Mouse (Mus musculus): ENCODE results near the gene Ddx31.

Gene Ddx31

DNA sequence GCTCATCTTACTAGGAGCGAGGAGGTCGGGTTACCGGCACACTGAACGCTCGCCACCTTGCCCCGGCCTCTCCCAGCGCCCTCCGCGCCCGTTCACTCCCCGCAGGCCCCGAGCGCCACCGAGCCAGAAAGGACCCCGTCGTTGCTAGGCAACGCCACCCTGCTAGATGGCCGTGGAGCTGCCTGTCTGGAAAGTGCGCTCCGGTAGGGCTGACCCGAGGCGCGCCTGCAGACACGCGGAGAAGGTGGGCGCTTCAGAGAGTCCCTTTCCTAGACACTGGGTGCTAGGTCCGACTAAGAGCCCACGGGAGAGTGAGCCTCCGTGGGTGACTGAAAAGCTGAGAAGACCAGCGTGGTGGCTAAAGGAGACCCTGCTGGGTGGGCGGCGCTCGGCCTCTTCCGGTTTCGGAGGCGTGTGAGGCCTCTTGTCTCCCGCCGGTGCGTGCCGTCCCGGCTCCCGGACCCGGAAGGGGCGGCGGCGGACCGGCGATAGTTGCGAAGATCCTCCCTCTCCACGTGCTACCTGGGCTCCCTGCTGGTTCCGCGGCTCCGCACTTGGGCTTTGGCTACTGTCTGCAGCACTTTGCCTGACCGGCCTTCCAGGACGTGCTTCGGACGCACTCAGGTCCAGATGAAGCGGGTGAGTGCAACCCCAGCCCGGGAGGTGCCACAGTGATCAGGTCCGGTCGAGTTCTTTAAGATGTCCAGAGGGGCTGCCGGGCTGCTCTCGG lies at the start of gene Ddx31, which contains the start of gene Gtf3c4:
TSS of gene Ddx31 (plus strand) at position 185 of the 730 bp plus-strand sequence.
TSS of gene Gtf3c4 (minus strand) at position 139 of the 730 bp plus-strand sequence.
- DNase-seq (ENCODE audit: low read depth, low spot score), result peak; percentile 98

GRCm38 (mm10) chr2:28792931-28793610 lies 47.1 kb upstream of the Ddx31 start:
- DNase-seq (ENCODE audit: low read depth, low spot score), result peak; percentile 13

GRCm38 (mm10) chr2:28794623-28795022 lies 45.6 kb upstream of the Ddx31 start:
- peak; percentile 7 for DNase-seq (ENCODE audit: low read depth, low spot score)

GRCm38 (mm10) chr2:28796298-28796697 lies 43.9 kb upstream of the Ddx31 start:
- peak; percentile 13 for DNase-seq (ENCODE audit: low read depth, low spot score)

DNA sequence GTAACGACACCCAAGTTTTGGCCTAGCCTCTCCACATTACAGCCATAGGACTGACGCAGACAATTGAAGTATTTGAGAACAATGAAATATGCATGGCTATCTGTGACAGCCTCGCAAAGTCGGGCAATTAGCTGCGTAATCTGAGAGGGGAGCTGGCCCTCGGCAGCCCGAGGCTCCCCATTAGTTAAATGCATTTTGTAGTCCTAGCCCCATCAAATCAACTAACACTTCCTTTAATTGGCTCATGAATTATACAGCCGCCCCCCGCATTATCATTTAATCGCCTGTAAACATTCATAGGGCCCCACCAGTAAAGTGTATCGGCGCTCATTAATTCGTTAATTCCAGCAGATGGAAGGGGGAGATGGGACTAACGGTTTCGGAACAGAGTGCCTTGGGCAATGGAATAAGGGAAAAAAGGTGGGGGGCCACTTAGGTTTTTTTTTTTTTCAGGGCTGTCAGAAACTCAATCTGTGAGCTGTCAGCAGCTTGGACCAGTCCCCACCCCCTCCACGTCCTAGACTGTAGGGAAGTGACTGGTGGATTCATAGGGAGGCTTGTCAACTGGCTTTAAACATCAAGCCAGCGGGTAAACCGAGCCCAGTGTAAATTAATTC lies 42.6 kb upstream of the Ddx31 start:
- DNase-seq (ENCODE audit: low read depth, low spot score), result no peak

- no peak for DNase-seq (ENCODE audit: low read depth, low spot score)
Observed at GRCm38 (mm10) chr2:28798390-28798789, 41.8 kb upstream of the Ddx31 start.

DNA sequence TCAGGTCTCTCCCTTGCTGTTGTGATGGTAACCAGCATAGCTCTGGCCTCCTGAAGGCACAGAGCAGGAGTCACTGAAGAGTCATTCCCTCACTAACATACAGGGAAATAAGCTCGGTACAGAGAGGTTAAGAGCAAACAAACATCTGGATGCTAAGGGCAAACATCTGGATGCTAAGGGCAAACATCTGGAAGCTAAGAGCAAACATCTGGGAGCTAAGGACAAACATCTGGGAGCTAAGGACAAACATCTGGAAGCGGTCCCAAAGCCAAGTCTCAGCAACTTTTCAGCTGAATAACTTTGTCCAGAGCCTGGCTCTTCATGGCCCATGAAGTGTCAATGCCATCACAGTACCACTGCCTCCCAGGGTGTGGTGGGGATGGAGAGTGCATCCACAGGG lies 40.6 kb upstream of the Ddx31 start:
- DNase-seq (ENCODE audit: low read depth, low spot score), result no peak

GRCm38 (mm10) chr2:28803406-28803805 lies 36.8 kb upstream of the Ddx31 start:
- DNase-seq (ENCODE audit: low read depth, low spot score), result no peak

DNA sequence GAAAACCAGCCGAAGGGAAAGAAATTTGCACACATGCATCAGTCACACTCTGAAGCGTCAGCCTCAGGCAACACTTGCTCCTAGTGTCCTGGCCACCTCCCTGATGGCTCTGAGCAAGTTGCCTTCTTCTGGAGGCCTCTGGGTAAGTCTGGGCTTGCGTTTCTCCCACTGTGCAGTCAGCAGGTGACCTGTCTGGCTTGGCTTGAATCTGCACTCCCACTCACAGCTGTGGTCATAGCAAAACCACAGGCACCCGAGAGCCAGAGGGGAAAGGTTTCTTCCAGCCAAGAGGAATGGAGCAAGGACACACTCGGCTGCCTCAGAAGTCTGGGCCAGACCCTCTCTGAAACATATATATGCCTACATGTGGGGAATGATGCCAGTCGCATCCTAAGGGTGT lies 31.4 kb upstream of the Ddx31 start:
- DNase-seq (ENCODE audit: low read depth, low spot score), result no peak

DNA sequence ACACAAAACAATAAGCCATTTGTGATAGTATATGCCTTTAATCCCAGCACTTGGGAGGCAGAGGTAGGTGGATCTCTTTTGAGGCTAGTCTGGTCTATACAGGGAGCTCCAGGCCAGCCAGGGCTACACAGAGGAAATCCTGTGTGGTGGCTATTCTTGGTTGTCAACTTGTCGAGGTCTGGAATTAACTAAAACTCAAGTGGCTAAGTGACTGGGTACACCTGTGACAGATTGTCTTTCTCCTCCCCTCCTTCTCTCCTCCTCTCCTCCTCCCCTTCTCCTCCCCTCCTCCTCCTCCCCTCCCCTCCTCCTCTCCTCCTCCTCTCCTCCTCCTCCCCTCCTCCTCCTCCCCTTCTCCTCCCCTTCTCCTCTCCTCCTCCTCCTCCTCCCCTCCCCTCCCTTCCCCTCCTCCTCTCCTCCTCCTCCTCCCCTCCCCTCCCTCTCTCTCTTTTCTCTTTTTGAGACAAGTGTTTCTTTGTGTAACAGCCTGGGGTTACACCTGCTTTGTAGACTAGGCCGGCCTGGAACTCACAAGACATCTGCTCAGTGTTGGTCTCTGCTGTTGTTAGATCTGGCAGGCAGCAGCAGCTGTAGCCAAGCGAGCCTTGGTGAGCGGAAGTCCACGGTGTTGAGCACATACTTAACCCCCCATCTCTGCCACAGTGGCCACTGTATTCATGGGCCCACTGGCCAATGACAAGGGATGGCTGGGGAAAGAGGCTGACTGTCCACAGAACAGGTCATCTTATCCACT lies 29.8 kb upstream of the Ddx31 start:
- DNase-seq (ENCODE audit: low read depth, low spot score), result no peak

DNA sequence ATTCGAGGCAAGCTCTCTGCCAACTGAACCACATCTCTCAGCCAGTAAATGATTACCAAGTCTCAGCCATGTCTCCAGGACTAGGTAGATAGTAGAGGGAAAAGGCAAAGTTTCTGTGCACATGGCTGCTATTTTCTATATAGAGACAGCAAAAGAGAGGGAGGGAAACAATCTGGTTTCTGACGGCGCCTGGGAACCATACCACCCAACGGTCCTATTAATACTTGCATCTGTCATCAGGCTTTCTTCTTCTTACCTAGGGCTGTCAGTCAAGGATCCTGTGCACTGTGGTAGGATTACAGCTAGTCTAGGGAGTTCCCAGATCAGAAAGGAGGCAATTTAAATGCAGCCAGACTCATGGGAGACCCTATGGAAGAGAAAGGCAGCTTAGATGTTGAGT lies 21.3 kb upstream of the Ddx31 start:
- no peak for DNase-seq (ENCODE audit: low read depth, low spot score)

- no peak for DNase-seq (ENCODE audit: low read depth, low spot score)
Observed at GRCm38 (mm10) chr2:28829265-28829664, 10.9 kb upstream of the Ddx31 start.

DNA sequence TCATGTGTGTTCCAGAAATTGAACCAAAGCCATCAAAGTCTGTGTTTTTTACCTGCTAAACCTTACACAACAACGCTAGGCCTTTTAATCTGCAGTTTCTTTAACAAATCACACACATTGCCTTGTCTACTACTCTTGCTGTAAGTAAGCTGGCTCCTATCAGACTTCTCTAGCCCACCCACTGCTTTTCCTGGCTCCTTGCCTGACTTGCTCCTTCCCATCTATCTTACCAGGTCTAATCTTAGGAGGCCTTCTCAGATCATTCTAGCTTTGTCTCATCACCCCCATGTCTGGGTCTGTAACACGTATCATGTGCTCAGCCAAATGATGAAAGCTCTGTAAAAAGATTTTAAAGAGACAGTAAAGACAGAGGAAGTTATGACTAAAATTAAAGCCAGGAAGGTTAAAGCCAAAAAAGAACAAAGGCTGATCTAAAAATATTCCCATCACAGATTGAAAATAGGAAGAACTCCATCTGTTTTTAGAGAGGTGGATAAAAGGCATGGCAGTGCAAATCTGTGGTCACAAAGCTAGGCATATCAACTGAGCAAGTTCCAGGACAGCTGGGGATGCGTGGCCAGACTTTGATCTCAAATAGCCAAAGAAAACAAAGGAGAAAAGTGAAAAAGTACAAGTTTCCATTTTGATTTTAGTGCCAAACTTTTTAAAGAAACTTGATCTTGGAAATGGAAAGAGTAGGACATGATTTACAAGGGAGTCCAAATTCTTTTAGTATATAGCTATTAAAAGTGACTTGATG lies 3.8 kb upstream of the Ddx31 start:
- DNase-seq (ENCODE audit: low read depth, low spot score), result no peak

DNA sequence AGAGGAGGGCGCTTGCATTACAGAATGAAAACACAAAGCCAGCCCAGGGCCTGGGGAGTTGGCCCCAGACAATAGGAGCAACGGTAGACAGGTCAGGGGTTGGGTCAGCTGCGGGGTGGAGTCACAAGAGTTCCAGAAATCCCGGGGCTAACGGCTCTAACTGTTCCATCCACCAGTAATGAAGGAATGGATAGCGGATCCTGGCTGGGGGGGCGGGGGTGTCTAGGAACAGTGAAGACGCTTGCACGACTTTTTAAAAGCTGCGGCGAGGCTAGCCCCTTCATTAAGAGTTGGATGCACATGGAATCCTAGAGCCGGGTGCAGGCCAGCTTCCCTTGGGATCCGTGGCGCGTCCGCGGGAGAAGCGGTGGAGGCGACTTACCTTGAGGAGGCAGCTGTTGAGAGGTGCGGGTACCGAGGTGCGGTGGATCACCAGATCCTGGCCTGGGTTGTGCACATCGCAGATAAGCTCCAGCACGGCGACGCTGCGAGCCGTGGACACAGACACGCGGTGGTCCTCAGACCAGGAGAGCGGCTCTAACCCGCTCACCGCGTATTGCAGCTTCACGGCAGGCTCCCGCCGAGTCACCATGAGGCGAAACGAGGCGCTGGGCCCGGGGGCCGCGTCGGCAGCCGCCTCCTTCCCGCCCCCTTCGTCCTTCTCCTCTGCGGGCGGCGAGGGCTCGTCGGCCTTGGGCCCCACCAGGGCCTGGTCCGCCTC lies 545 bp upstream of the Ddx31 start:
- peak; percentile 44 for DNase-seq (ENCODE audit: low read depth, low spot score)

GRCm38 (mm10) chr2:28842042-28842441 lies 1.8 kb downstream of the Ddx31 start:
- no peak for DNase-seq (ENCODE audit: low read depth, low spot score)

DNA sequence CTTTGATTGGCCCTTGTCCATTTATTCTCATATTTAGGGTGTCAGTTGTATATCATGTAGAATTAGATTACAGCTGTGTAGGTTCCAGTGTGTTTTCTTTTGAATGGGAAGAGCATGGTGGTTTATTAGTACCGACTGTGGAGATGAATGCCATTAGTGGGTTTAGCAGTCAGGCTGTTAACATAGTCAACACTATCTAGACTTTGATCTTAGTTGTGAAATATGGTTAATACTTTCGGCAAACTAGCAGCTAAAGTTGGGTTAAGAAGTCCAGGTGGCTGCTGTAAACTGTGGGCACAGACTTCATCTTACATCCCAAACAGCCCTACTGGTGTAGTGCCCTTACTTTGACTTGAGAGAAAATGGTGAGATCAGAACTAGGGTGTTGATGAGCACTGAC lies 8.7 kb downstream of the Ddx31 start:
- DNase-seq (ENCODE audit: low read depth, low spot score), result no peak

DNA sequence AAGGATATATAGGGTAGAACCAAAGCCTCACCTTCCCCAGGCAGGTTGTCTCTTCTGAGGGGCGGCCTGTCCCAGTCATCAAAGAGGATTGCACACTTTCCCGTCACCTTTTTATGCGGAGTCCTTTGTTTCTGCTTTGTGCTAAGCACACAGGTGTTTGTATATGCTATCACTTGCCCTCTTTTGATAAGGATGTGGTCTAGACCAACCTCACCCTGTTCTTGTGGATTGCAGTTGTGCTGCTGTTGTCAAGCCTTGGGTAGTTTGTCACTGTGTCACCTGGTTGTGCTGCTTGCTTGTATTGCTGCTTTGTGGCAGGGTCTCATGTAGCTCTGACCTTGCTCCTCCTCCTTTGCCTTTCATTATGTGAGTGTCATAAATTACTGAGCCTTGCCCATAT lies 12.4 kb downstream of the Ddx31 start:
- no peak for DNase-seq (ENCODE audit: low read depth, low spot score)

GRCm38 (mm10) chr2:28855773-28856172 lies 15.6 kb downstream of the Ddx31 start:
- no peak for DNase-seq (ENCODE audit: low read depth, low spot score)

DNA sequence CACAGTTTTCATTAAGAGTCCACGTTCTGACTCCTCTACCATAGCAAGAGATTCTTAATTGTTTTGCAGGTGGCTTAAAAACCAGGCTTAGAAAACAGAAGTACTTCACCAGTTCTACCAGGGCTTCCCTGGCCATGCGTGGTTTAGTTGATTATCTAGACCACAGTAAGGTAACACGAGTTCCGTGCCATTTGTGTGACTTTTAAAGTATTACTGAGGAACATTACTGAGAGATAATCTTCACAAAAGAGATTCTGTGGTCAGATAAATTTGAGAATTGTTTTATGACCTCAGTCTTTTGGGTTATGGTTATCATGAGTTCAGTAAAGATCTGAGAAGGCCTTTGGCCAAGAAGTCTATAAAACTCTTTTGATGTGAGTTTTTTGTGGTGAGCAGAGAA lies 19.1 kb downstream of the Ddx31 start:
- DNase-seq (ENCODE audit: low read depth, low spot score), result no peak

GRCm38 (mm10) chr2:28860678-28861423 lies 20.6 kb downstream of the Ddx31 start:
- no peak for DNase-seq (ENCODE audit: low read depth, low spot score)

All from A20 (cell line).